Mouse (Mus musculus) midbrain, postnatal 0 days (tissue): ENCODE measurements around the gene Bid. TPM values are rescaled to one million over a fixed set of nuclear protein-coding genes. Genes with fewer than 3 reads are reported as not detected.

Source experiments
- ATAC-seq: fragments of 200-750 bp; cut with Nextera tagmentation; 2 replicates; pipeline ENCODE4 v1.8.0; 2017; ENCODE audit warnings: moderate number of reproducible peaks, mild to moderate bottlenecking, moderate TSS enrichment, moderate library complexity; ENCODE audit not compliant: low FRiP score
- DNase-seq: peaks from one replicate; pipeline ENCODE4 v3.0.0-alpha.2; 2015; ENCODE audit warnings: low spot score
- H3K27ac ChIP-seq: fragments of 300-500 bp; sonication (generic); 2 replicates; pipeline ENCODE4 v1.5.1; 2014; ENCODE audit warnings: low read depth, mild to moderate bottlenecking, low read length, mixed read lengths
- H3K27me3 ChIP-seq: fragments of 300-500 bp; sonication (generic); 2 replicates; pipeline ENCODE4 v1.6.1; 2014; ENCODE audit warnings: low read length, control low read depth, mixed read lengths; ENCODE audit not compliant: insufficient read depth
- H3K36me3 ChIP-seq: fragments of 300-500 bp; sonication (generic); 2 replicates; pipeline ENCODE4 v1.6.1; 2014; ENCODE audit warnings: low read length, control low read depth, mixed read lengths; ENCODE audit not compliant: insufficient read depth
- H3K4me1 ChIP-seq: fragments of 300-500 bp; sonication (generic); 2 replicates; pipeline ENCODE4 v1.6.1; 2014; ENCODE audit warnings: mild to moderate bottlenecking, control low read depth, antibody characterized with exemption, low read length, mixed read lengths; ENCODE audit not compliant: insufficient read depth
- H3K4me2 ChIP-seq: fragments of 300-500 bp; sonication (generic); 2 replicates; pipeline ENCODE4 v1.6.1; 2014; ENCODE audit warnings: low read depth, mild to moderate bottlenecking, low read length, mixed read lengths; ENCODE audit not compliant: poor library complexity, severe bottlenecking
- H3K4me3 ChIP-seq: fragments of 300-500 bp; sonication (generic); 2 replicates; pipeline ENCODE4 v1.5.1; 2014; ENCODE audit warnings: low read depth, mild to moderate bottlenecking, low read length, moderate library complexity
- H3K9ac ChIP-seq: fragments of 300-500 bp; sonication (generic); replicated peaks from 2 replicates; pipeline ENCODE4 v1.6.1; 2014; ENCODE audit warnings: mild to moderate bottlenecking, low read length, moderate library complexity, mixed read lengths; ENCODE audit not compliant: poor library complexity, severe bottlenecking
- H3K9me3 ChIP-seq: fragments of 300-500 bp; sonication (generic); 2 replicates; pipeline ENCODE4 v1.6.1; 2016; ENCODE audit warnings: low read length, control low read depth
- CTCF ChIP-seq: IDR thresholded peaks from 2 replicates; pipeline ENCODE4 v1.5.1; 2016; ENCODE audit warnings: antibody characterized with exemption, mild to moderate bottlenecking
- WGBS: fragments of 180-500 bp; shearing (Covaris S2); extraction: QIAGEN DNeasy Blood & Tissue Kit; methylation state at CpG from one replicate; pipeline ENCODE4 v1.1.7; 2014; 5-methylcytosine and 5-hydroxymethylcytosine counted together
- polyA plus RNA-seq: library from polyadenylated mRNA; unstranded; fragments of >200 nt; fragmentation: Nextera tagmentation; extraction: Ambion mirVana; gene quantifications from 2 replicates; pipeline ENCODE4 v1.2.1, GENCODE M21; 2015
- total RNA-seq: library from RNA; depleted of rRNA; stranded (reverse); fragments of >200 nt; gene quantifications from 2 replicates; pipeline ENCODE4 v1.2.3, GENCODE M21; 2014; rRNA removed

Gene Bid
- 36.3 and 40.0 TPM in 2 replicates for total RNA-seq
- 55.6 and 58.7 TPM in 2 replicates for polyA plus RNA-seq

DNA sequence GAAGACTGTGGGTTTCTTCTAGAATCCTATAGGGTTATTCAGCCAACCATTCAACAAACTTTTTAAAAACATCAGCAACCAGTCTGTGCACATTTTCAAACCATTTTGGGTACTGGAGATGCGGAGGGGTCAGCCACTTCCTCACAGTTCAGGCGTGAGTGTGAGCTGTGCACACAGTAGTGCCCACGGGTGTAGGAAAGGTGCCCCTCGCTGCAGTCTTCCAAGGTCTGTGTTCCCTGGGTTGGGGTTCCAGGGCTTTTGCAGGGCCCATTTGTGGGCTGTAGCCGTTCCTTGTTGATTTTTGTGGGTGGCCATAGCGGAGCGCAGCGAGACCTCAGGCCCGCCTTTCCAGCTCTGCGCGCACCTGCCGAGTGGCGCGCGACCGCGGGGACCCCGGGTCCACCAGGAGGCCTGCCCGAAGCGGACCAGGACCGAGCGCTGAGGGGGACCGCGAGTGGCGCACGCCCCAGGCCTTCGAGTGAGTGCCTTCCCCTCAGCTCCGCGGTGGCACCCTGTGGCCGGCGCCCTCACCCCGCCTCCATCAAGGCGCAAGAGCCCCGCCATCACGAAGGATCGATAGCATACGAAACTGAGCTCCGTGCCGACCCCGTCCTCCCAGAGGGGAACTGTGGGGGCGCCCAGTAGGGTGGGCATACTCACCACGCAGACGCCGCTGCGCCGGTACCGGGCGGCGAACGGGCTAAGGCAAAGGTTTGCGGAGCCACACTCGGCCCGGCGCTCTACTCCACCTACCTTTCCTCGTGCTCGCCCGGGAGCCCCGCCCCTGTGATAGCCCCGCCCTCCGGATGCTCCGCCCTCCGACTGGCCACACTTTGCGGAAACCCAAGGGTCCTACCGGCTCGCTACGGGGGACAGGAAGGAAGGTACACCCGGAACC, at the start of gene Bid:
Gene Bid (minus strand): TSS at position 780 of the 898 bp plus-strand sequence.
- peak; percentile 87 for ATAC-seq
- peak within 1 kb of the TSS; percentile 62 for H3K27ac ChIP-seq
- WGBS, result 2% methylated on average over 63 of the region's 67 CpGs

DNA sequence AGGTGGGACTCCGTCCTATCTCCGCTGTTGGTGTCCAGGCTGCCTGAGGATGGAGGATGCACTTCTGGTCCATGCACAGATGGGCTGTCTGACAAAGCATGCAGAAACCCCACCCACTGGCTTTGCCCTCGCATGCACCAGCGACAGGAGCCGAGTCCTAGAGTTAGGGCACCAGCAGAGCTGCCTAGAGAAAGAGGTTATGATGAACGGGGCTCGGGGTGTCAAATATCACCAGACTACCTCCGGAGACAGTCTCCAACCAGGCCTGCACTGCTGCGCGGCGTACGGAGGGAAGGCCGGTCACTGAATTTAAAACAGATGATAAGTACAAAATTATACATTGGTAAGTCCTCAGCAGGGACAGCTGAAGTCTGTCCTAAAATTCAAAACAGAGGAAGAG, 49.2 kb upstream of the Bid start:
- WGBS, result 76% methylated on average over 13 of the region's 13 CpGs
- peaks cover 41% of the 10 kb centered on the region for H3K36me3 ChIP-seq
- no peak overlapping the region for H3K9ac ChIP-seq
- no peak for TF ChIP-seq CTCF
- DNase-seq (no peak), ATAC-seq (no peak)
- H3K9me3 ChIP-seq, result no peaks in the 10 kb centered on the region
- no peak overlapping the region for H3K27ac ChIP-seq
- no peak overlapping the region for H3K4me3 ChIP-seq
- no peaks in the 10 kb centered on the region for H3K27me3 ChIP-seq
- no peak overlapping the region for H3K4me2 ChIP-seq
- H3K4me1 ChIP-seq, result no peaks in the 10 kb centered on the region

More for the DNA sequence above, at the start of gene Bid:
- H3K36me3 ChIP-seq, result no peaks in the 10 kb centered on the region
- TF ChIP-seq CTCF, result no peak
- no peaks in the 10 kb centered on the region for H3K27me3 ChIP-seq
- no peaks in the 10 kb centered on the region for H3K9me3 ChIP-seq
- H3K4me1 ChIP-seq, result no peaks in the 10 kb centered on the region
- peak within 1 kb of the TSS; percentile 92 for H3K4me2 ChIP-seq
- peak within 1 kb of the TSS; percentile 72 for H3K4me3 ChIP-seq
- DNase-seq, result peak; percentile 70
- H3K9ac ChIP-seq, result peak within 1 kb of the TSS; percentile 78

DNA sequence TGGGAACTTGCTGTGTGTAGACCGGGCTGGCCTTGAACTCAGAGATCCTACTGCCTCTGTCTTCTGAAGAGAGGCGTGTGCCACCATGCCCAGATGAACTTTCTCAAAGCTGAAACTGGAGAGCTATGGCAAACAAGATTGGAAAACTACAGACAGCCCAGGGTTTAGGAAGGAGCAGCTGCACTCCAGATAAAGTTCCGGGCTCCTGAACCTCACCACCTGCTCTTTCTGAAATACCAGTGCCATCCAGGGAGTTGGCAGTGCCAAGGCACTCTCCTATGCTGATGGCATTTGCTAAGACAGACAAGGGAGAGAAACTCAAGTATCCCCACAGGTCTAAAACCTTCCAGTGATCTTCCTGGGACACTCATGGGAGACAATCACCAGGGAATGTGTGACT, 47.5 kb upstream of the Bid start:
- no peak for TF ChIP-seq CTCF

DNA sequence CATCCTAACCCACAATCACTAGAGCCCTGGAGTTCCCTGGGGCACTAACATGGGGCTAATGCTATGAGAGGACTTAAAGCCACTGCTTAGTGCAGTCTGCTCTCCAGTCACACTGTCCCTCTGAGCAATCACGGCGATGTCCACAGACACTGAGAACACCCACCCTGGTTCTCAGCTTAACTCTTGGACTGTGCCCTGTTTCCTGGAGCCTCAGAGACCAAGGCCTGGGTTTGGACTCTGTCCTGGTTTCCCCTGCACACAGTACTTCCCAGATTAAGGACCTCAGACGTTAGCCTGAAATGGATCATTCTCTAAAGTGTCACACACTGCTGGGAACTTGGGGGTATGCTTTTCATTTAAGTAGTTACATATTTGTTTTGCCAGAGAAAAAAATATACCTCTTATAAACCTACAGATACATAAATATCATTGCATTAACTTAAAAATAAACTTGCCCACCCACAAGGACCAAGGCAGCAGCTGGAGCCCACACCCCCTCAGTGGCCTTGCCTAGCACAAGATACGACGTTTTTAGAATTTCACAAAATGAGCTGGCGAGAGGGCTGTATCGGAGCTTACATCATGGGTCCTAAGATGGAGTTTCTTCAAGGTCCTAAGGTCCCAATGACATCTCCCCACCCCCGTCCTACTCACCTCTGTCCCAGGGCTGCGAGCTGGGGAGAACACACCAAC, 43.8 kb upstream of the Bid start:
- H3K4me1 ChIP-seq, result no peaks in the 10 kb centered on the region
- peaks cover 60% of the 10 kb centered on the region for H3K36me3 ChIP-seq
- H3K9me3 ChIP-seq, result no peaks in the 10 kb centered on the region
- ATAC-seq (no peak), DNase-seq (no peak)
- TF ChIP-seq CTCF, result no peak
- no peak overlapping the region for H3K27ac ChIP-seq
- no peak overlapping the region for H3K9ac ChIP-seq
- 83% methylated on average over 9 of the region's 9 CpGs for WGBS
- H3K4me2 ChIP-seq, result no peak overlapping the region
- H3K4me3 ChIP-seq, result no peak overlapping the region
- no peaks in the 10 kb centered on the region for H3K27me3 ChIP-seq

More for the DNA sequence above, 47.5 kb upstream of the Bid start:
- Histone ChIP-seq H3K4me3 (no peak overlapping the region), H3K27me3 (no peaks in the 10 kb centered on the region), H3K27ac (no peak overlapping the region), H3K9me3 (no peaks in the 10 kb centered on the region), H3K36me3 (peaks cover 38% of the 10 kb centered on the region), H3K4me2 (no peak overlapping the region), H3K9ac (no peak overlapping the region), H3K4me1 (no peaks in the 10 kb centered on the region)
- 93% methylated on average over 3 of the region's 3 CpGs for WGBS
- no peak for ATAC-seq
- DNase-seq, result no peak

DNA sequence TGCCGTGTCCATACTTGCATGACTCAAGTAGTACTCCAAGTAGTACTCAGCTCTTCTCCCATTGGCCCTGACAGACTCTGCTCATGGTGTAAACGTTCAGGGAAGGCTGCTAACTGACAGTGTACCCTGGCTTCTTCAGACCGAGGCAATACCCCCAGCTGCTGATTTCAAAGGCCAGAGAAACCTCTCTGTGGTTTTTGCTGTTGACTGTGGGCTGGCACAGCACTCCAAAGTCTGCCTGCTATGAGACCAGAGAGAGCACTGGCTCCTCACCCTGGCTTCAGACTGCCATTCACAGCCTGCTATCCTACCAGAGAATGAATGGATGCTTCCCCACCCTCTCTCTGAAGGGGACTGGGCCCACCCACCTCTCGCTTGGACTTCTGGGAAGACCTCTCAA, 40.7 kb upstream of the Bid start:
- Histone ChIP-seq H3K4me1 (no peaks in the 10 kb centered on the region), H3K27ac (no peak overlapping the region), H3K4me3 (no peak overlapping the region), H3K9me3 (no peaks in the 10 kb centered on the region), H3K27me3 (no peaks in the 10 kb centered on the region), H3K4me2 (no peak overlapping the region), H3K36me3 (peaks cover 75% of the 10 kb centered on the region), H3K9ac (no peak overlapping the region)
- DNase-seq (no peak), ATAC-seq (no peak)
- WGBS, result 87% methylated on average over 4 of the region's 4 CpGs
- TF ChIP-seq CTCF, result no peak
